Mouse (Mus musculus) embryo, embryonic 9.5 days (tissue): ENCODE results near the gene Ak7.

ENCODE experiments used
- DNase-seq: peaks from one replicate; pipeline ENCODE4 v3.0.0-alpha.2; 2017; ENCODE audit errors: extremely low spot score

Ak7 gene

DNA sequence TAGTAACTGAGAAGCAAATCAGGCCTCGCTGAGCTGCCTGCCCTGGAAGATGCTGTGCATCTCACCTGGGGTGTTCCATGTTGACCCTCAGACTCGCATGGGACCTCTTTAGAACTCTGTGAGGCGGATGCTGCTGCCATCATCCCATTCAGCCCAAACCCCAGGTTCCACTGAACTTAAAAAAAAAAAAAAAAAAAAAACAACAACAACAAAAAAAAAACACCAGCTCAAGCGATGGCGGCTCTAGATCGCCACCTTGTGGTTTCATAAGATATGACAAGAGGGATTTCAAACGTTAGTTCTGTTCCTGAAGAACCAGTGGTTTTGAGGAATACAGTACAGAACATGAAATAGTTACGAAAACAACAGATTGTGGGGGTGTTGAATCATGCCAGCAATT, 22.2 kb downstream of the Ak7 start:
- peak; percentile 28 for DNase-seq

DNA sequence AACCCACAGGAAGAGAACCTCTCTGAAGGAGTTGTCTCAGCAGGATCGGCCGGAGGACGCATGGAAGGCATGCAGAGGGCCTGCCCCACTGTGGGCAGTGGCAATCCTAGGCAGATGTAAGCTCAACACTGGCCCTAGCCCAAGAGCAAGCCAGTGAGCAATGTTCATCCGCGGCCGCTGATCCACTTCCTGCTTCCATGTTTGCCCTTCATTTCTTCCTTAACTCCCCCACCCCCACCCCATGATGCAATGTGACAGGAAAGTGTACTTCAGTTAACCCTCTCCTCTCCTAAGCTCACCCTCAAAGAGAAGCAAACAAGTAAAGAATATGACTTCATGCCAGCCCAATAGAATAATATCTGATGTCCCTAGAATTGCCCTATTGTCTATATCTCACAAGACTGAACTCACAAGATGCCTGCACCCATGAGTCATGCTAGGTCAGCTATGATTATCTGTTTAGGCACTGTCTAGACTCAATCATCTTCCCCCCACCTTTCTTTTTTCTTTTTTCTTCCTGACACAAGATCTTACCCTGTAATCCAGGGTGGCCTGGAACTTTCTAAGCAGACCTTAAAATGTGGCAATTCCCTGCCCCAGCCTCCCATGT, 25.2 kb downstream of the Ak7 start:
- DNase-seq, result no peak

DNA sequence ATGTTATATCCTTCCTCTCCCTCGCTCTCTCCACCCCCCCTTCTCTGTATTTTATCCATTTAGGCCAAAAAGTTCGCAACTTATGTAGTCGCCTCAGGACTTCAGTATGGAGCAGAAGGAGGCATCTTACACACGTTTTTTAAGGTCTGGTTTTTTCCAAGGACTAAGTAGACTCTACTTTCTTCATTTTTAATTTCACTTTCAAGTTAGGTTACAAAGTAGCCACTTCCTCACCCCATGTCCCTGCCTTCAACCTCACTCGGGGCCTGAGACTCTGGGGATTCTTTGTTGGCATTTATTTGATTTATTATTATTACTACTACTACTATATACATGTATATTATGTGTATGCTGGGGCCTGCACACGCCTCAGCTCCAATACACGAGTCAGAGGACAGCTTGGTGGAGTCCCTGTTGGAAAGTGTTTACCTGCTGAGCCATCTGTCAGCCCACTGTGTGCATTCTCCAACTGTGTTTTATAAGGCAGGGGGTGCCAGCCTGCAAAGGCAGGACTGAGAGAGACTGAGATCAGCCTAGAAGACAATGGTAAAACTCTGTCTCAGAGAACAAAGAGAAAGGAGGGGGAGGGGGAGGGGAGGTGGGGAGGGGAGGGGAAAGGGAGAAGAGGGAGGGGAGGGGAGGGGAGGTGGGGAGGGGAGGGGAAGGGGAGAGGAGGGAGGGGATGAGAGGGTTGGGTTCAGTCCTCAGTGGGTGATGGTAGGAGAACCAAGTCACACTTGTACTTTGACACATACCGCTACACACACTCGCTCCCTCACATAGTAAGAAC, 27.8 kb downstream of the Ak7 start:
- no peak for DNase-seq

DNA sequence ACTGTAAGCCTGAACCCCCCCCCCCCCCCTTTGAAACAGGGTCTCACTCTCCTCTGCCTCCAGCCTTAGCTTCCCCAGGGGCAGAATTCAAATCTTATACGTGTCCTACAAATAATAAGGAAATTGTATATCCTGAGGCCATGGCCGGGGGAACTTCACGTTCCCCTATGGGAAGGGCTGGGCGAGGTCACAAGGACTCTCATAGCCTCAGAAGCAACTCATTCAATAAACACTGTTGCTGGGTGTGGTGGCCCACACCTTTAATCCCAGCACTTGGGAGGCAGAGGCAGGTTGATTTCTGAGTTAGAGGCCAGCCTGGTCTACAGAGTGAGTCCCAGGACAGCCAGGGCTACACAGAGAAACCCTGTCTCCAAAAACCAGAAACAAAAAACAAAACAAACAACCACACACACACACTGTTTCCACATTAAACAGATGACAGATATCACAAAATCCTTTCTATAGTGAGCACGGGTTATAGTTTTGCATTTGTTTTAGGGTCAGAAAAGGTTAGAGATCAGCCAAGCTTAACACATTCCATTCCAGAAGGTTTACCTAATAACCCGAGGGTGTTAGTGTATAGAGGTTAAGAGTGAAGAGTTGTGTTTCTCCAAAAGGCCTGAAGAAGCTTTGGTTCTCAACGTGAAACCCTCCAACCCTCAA, 29.6 kb downstream of the Ak7 start:
- DNase-seq, result no peak

DNA sequence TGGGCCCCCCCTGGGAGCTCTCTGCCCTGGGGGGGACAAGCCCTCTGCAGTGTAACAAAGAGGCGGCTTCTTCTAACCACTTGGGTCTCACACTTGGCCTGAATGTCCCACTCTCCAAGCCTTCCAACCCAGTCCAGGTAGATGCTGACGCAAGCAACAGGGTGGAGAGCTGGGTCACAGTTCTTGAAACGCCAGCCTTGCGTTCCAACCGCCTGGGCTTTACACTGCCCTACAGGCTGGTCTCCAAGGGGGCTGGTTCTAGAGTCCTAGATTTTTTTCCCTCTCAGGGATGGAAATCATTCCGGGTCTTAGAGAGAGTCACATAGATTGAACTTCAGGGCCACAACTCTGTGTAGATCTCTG, 30.1 kb downstream of the Ak7 start:
- no peak for DNase-seq

DNA sequence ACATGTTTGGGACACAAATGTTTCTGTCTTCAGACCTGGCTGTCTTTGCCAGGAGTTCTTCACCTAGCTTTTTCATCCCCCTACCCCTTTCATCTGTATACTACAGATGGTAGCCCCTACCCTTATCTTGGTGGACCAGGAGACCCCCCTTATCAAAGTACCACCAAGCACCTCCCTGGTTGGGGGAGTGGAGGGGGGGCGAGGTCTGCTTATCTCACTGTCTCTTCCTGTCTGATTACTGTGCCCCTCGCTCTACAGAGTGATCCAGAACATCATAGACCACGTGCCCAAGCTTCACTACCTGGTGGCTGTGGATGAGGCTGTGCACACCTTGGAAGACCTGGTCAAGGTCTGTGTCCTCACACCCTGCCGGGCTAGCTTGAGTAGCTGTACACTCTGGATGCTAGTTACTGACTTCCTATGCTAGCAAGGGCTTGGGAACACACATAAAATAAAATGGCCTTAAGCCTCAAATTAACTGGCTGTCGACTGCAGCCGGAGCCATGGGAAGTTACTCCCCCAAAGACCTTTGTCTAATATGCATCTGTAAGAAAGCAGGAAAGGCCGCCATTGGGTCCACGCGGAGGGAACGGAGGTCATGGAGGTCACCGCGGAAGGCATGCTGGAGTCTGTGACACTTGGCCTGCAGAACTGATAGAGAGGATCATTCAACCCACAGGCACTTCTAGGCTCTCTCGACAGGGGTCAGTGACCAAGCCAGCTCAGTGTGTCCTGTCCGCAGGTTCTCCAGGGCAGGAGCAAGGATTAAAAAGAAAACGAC, 32.7 kb downstream of the Ak7 start:
- peak; percentile 25 for DNase-seq

DNA sequence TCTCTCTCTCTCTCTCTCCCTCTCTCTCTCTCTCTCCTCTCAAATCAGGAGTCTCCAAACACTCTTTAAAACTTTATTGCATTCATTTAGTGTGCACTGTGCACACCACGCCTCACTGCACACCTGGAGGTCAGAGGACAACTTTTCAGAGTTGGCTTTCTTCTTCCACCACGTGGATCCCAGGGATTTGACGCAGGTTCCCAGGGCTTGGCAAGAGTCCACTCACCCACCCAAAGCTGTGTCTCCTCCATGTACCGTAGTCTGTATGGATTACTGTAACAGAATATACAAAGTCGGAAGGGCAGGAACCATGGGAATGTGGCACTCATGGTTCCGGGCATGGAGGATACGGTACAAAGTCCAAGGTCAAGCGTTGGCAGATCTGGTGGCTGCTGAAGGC, 33.9 kb downstream of the Ak7 start:
- DNase-seq, result no peak

DNA sequence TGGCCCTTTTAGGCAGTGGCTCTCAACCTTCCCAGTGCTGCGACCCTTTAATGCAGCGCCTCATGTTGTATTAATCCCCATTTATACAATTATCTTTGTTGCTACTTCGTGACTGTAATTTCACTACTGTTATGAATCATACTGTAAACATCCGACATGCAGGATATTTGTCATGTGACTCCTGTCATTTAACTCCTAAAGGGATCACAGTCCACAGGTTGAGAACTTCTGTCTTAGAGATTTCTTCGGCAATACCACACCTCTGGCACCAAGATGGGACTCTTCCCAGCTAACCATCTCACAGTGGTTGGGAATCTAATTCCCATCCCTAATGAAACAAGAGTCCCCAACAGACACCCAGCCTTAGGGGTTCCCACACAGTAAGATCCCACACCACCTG, 42.3 kb downstream of the Ak7 start:
- DNase-seq, result no peak

DNA sequence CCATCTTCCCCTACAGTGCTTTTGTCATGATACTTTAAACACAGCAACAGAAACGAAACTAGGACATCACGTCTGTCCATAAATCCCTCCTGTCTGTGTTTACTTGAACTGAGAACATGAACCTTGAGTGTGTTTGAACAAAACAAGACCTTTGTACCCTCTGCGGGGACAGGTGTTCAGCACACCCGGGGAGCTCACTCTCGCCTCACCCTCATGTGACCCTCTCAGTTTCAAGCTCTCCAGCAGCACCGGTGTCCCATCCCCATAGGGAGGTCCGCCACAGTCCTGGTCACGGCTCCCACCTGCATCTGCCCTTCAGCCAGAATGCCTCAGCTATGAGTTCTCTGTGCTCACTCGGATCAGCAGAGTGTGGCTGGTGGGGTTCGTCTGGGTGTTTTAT, 48.0 kb downstream of the Ak7 start:
- DNase-seq, result no peak

DNA sequence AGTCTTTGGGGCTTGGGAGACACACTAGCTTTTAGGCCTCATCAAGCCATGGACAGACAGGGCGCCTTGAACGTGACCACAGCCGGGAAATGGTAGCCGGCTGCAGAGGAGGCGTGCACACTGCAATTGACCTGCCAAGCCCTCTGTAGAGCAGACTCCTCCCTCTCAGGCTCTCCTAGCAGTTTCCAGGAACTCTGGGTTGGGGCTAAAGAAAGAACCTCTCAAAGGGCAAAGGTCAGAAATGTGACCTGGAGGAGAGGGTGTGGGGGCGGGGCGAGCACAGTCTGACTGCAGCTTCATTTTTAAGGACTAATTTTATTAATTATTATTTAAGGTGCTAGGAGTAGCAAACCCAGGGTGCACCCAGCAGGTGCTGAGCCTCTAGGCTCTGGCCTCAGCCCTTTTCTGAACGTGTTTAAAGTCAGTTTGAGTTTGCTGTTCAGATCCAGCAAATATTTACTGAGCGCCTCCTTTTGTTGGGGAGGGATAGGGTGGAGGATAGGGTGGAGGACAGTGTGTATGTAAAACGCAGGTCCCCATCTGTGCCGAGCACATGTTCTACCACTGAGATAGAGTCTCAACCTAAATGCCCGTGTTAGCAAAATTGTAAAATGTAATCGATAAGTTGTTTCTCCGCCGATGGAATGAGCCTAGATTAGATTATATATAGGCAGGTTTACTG, 52.2 kb downstream of the Ak7 start:
- peak; percentile 66 for DNase-seq

DNA sequence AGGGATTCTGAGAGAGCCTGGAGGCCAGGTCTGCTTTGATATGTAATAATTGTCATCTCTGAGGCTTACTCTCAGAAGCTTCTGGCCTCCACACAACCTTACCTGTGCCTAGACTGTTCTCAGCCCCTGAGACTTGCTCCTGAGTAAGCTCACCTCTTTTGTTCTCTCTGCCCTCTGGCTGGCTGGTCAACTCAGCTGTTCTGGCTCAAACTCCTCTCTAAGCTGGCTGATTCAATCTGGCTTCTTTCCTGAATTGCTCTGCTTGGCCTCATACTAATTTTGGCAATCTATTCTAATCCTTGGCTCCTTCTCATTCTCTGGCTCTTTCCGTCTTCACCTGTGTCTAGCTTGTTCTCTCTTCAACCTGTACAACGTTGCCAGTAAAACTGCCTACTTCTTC, 53.1 kb downstream of the Ak7 start:
- no peak for DNase-seq

DNA sequence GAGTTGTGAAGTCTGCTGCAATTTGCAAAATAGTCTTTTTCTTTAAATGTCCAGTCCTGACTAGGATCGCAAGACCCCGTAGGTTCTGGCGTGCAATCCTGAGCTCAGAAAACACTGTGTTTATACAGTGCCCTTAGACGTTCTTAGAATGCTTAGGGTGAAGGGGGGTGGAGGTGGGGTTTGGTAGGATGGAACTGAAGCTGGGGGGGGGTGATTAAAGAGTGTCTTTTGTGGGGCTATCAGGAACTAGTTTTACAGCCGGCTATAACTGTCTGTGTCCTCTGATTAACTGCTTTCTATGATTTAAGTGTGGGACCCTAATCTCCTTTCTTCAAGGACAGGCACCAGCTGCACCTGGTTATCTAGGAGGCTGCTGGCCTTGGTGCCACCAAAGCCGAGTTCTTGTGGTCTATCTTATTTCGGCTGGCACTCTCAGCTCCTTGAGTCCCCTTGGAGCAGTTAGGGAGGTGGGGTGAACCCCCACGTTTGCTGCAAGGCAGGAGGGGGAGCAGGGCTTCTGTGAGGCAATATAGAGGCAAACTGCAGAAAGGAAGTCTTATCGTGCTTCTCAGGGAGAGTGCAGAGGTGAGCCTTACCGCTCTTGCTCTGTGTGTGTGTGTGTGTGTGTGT, 54.2 kb downstream of the Ak7 start:
- DNase-seq, result no peak

DNA sequence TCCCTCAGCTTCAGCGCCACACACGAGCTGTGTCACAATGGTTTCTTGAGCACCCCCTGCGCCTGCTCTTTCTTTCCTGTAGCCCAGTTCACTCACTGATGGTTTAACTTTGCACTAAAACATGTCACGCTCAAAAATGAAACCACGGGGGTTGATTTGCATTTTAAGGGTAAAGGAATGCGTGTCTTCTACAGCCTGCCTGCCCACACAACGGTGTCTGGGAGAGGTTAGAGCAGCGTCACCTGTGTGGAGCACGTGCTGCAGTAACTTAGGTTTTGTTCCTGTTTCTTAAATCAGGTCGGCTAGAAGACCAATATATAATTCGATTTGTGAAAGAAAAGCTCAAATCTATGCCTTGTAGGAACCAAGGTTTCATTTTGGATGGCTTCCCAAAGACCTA, 55.4 kb downstream of the Ak7 start:
- DNase-seq, result no peak

DNA sequence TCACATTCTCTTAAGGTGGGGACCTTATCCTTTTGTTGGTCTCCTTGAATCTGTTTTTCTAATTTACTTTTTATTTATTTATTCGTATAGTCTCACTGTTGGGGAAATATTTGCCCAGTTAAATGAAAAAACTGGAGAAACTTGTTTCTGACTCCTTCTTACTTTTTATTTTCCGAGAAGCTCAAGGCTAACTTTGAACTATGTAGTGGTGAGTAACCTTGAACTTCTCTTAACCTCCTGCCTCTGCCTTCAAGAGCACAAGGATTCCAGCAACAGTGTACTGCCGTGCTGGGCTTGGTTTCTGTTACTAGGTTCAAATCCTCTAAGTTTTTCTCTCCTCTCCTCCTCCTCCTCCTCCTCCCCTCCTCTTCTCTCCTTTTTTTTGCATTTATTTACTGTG, 55.9 kb downstream of the Ak7 start:
- DNase-seq, result no peak

DNA sequence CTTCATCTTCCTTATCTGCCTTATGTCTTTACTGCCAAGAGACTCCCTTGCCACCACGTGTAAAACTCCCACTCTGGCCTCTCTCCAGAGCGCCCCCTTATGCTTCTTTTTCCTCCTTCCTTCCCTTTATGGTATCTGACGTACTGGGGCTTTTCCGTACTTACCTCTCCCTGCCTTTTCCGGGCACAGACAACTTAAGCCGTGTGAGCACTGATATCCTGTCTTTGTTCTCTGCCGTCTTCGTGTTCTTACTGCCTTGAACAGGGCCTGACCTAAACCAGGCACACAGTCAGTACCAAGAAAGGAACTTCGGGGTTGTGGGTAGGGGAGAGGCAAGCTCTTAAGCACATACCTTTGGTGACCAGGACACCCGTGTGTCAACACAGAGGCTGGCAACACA, 63.9 kb downstream of the Ak7 start:
- DNase-seq, result no peak

DNA sequence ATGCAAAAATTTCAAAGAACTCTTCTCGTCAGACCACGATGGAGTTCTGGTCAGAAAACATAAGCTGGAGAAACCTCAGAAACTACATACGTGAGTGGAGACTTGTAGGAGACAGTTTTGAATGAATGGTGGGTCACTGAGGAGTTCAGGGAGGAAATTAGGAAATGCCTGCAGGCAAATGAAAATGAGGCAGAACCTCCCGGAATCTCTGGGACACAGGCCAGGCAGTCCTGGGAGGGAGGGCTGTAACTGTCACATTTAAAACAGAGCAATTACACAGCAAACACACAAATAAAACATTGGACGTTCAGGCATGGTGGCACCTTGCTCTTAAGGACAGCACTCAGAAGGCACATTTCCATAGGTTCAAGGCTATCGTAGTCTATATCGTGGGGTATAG, 69.1 kb downstream of the Ak7 start:
- DNase-seq, result no peak

DNA sequence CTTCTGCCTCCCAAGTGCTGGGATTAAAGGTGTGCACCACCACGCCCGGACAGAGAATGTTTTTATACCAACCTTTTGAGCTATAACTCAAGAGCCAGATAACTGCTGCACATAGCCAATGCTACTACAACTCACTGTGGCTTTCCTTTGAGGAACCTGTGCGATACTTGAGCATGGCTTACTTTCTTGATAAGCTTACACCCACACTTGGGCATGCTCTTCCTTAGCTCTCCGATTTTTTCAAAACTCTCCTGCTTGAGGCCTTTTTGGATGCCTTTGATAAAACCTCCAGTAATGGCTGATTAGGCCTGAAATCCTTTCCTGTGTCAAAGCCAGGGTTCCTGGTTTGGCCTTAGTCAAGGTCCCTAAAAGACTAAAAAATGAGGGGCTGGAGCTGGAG, 71.9 kb downstream of the Ak7 start:
- no peak for DNase-seq

DNA sequence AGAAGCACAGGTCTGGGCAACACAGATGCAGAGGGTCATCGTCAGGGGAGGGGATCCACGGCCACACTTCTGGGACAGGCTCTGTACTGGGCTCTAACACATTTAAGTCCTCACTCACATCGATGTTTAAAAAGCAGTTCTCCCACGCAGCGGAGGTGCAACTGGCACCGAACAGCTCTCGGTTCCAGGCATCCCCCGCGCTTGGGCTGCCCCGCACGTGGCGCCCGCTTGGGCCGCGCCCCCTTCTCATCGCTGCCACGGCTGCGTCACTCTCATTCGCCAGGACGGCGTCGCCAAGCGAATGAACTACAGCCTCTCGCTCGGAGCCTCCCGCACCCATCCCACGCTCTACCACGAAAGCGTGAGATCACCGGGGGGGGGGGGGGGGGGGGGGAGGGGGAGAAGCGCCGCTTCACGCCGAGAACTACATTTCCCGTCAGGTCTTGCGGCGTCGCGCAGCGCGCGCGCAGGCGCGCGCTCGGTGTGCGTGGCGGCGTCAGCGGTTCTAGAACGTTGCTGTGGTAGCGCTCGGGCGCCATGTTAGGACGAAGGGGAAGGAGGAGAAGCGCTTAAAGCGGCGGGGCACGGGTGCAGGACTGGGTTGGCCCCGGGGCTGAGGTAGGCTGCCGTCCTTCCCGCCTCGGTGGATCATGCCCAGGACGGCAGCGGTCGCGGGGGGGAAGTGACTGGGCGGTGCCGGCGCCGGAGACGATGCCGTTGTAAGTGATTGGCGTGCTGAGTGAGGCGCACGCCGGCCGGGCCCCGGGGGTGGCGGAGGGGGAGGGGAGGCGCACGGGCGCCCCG, 78.6 kb downstream of the Ak7 start, which contains the start of gene Papola:
Gene Papola (plus strand): TSS at position 499 of the 804 bp plus-strand sequence.
- peak; percentile 94 for DNase-seq

DNA sequence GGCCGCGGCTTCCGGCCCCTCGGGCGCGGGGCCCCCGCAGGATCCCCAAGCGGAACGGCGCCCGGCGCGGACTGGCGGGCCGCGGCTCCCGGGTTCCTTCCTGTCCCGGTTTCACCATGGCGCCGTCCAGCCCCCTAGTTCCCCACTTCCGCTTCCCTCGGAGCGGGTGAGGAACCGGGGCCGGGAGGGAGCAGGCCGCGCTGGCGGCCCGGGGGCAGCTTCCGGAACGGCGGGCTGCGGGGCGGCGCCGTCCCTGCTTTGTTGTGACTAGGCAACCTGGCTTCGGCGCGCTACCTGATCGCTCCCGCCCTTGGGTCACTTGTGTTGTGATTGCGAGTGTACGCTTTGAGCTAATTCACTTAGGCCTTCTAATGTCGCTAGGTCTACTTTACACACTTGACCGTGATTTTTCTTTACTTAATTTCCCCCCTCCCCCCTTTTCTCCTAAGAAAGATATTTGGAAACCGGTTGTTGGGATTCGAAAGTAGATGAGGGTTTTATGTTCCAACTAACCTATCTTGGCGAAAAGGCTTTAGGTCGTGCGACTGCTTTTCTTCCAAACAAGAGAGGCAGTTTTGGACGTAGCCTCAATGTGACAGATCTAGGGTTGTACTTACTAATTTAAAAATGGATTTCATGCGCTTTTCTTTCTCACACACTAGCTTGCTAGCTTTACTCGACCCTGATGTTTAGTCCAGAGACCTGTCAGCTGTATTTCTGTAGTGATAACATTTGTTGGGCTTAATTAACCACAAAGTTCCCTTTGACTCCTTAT, 79.4 kb downstream of the Ak7 start:
- DNase-seq, result no peak

DNA sequence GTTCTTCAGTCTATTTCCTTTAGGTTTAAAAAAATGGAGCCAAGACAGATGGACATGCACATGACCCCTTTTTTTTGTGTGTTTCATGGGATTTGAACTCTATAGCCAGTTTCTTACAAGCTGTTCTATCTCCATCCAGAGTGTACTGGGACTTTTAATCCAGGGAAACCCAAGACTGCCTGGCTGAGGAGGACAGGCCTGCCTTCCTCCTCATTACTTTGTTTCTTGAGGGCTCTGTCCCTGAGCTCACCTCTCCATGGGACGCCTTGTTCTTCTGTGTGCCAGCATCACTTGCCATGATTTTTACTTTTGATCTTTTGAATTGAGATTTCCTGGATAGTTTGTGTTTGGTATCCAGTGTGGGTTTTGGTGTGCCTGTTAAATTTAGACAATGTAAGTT, 80.3 kb downstream of the Ak7 start:
- no peak for DNase-seq
